Mouse (Mus musculus) lung, postnatal 14 days (tissue): ENCODE results near the gene Nfatc2.

ENCODE experiments used
- DNase-seq: peaks from one replicate; pipeline ENCODE4 v3.0.0; 2021

Gene Nfatc2

DNA sequence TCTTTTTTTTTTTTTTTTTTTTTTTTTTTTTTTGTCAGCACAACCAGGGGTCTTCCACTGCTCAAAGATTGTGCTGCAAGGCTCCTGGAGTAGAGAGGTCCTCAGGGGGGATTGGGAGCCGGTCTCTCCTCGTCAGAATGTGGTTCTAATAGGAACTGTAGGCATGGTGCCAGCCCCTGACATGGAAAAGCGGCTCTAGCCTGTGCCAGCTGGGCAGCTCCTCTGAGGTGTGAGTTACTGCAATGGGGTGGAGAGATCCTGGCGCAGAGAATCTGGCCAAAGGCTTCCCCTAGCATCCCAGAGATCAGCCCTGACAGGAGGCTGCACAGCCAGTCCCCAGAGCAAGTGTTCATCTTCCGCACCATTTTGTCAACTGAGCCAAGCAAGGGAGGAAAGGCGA is 120.8 kb downstream of the Nfatc2 start:
- DNase-seq, result no peak

DNA sequence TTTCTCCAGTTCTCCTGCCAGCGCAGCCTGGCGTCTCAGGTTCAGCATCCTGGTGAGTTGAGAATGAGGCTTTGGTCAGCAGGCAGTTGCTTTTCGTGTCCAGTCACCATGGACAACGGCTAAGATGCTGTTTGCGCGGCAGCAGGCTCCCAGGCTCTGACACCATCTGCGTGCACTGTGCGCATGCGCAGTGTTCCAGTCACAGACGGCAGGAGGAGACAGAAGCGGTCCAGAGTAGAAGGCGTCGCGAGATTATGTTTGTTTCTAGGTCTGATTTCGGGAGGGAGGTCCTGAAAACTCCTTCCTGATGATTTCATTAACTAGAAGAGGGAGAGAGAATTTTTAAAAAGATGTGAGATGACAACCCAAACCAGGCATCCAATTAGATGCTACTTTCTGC is 121.5 kb downstream of the Nfatc2 start:
- no peak for DNase-seq

DNA sequence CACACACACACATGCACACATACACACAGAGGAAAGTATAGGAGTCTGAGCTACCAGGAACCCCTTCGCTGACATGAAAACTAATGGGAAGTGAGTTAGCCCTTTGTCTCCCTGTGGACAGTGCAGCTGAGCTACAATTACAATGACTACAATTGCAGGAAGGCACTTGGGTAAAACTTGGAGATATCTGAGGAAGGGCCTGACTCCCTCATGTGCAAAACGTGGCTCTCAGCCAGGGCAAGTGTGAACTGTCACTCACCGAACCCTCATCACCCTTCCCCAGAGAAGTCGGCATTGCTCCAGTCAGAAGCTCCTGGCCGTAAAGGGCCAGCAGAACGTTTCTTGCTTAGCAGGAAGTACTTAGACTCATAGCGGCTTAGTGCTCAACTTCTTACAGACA is 123.0 kb downstream of the Nfatc2 start:
- peak; percentile 27 for DNase-seq

DNA sequence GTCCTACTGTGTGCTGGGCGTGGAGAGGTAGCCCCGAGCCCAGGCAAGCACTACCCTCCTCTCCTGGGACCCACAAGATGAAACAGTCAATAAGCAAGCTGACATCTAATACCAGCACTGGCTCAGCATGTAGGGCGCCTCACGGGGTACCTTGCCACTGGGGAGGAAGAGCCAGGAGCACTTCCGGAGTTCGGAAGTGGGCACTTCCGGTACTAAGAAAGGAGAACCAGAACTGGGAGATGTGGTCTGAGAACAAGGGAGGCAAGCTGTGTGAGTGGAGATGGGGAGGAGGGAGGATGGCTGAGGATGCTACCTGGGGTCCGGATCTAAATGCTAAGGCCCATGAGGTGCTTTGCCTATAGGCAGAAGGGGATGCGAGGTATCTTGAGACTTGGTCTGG is 128.0 kb downstream of the Nfatc2 start:
- no peak for DNase-seq

DNA sequence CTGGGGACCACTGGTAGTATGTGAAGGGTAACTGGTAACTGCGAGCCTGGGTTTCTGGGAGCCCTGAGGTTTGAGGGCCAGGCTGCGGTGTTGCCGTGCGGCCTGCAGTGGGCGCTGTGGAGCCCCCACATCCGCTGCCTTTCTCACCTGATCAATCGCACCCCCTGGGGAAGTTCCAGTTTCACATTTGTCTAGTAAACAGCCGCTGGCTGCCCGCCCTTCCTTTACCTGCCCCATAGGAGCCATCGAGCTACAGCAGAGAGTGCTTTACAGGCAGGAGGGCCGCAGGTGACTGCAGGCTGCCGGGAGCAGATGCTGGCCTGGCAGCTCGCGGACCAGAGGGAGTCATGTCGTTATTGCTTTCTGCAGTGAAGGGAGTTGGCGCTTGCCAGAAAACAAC is 128.6 kb downstream of the Nfatc2 start:
- peak; percentile 69 for DNase-seq

DNA sequence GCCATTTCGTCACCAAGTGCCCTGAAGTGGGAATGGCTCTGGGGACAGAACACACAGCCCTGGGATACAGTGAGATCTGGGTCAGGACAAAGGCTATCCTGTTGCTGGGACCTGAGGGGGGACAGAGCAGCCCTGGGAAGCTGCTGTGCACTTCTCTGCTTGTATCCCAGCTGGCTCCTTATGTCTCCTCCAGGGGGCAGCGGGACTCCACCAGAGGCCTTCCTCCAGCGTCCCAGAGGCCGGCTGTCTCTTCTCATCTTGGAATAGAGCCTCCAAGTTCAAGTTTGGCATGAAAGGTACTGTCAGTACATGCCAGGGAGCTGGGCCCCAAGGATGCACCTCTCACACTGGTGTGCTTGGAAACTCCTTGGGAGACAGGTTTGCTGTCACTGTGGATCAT is 132.4 kb downstream of the Nfatc2 start:
- peak; percentile 81 for DNase-seq

DNA sequence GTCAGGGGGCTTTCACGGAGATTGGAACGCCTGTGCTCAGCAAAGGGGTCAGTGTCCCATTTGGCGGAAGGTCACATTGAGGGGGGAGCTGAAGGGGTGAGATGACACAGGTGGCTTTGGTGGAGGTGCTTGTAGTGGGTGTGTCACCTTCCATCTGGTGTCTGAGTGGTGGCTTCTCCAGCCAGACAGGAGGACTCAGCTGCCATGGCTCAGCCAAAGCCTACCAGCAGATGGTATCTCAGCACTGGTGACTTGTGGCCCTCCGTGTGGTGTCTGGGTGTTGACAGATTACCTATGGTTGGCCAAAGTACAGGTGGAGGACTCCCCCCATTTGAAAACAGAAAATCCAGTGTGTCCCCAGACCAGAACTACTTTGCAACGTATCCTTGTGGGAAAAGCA is 134.3 kb downstream of the Nfatc2 start:
- no peak for DNase-seq

DNA sequence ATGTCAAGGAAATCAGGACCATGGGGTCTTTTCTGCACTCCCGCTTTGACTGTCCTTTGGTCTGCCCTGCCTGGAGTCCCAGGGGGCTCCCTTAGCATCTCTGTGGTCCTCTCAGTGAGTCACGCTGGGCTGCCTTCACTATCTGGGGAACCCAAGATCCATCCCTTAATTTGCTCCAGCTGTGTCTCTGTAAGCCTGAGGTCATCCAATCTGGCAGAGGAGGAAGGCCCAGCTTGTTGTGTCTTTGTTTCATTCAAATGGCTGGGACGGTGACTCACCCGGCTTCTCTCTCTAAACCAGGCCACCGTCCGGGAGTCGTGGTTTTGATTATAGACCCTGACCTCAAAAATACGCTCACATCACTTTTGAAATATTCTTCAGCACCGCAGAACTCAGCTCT is 135.4 kb downstream of the Nfatc2 start:
- peak; percentile 13 for DNase-seq

DNA sequence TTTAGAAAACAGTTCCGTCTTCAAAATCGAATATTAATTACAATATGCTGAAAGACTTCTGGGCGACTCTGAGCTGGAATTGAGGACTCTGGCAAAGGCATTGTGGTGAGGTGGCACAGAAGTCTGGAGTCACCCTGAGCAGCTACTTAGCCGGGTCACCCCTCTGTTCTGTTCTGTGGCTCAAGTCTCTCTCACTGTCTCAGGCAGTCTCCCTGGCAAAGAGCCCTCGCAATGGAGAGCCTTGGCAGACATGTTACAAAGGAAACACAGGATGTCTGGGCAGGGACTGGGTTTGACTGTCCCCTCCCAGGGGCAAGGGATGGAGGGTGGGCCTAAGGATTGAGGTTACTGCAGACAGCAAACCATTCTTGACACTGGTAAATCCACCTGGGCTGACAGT is 135.8 kb downstream of the Nfatc2 start:
- no peak for DNase-seq

DNA sequence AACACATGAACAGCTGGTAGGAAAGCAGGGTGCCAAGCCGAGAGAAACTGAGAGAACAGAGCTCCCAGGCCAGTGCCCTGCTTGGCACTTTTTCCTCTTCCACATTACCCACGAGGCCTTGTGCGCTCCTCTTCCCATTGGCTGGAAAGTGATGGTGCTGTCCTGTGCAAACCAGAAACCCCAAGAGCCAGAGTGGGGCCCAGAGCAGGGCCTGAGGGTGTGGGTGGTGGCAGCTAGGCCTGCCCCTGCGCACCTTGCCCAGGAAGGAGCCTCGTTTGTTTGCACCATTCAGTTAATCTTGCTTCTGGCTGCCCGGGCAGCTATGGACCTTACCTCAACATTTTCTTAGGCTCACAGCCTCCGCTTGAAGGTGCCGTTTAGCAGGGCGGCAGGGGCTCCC is 139.6 kb downstream of the Nfatc2 start:
- no peak for DNase-seq

DNA sequence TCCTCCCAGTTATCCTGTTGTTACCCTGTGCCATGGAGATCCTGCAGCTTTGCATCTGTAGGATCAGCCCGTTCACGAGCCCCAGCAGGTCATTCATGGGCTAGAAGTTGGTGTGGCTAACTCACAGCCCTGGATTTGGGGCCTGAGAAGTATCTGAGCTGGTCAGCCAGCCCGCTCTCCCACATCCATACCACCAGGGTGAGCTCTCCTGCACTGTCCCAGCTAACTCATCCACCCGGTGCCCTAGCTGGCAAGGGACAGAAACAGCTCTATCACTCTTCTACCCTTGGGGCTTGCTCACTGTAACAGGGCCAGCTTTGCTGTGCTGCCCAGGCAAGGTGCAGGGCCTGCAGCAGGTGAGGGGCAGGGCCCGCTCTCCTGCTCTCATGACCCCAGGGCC is 141.8 kb downstream of the Nfatc2 start:
- DNase-seq, result no peak

DNA sequence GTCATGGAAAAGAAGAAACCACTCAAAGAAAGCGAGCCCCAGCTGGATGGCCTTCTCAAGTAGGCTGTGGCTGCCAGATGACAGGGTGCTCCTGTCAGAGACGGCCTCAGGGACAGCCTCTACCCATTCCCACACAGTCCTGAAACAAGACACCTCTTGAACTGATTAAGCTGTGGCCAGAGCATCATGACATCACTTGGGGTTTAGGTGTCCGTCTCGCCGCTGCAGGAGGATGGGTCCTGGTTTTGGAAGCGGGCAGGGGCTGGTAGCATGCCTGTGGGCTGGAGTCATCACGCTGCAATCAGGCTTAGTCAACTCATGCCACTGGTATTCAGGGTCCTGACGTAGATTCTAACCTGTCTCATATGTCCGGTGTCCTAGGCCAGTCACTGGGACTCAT is 142.9 kb downstream of the Nfatc2 start:
- DNase-seq, result no peak

DNA sequence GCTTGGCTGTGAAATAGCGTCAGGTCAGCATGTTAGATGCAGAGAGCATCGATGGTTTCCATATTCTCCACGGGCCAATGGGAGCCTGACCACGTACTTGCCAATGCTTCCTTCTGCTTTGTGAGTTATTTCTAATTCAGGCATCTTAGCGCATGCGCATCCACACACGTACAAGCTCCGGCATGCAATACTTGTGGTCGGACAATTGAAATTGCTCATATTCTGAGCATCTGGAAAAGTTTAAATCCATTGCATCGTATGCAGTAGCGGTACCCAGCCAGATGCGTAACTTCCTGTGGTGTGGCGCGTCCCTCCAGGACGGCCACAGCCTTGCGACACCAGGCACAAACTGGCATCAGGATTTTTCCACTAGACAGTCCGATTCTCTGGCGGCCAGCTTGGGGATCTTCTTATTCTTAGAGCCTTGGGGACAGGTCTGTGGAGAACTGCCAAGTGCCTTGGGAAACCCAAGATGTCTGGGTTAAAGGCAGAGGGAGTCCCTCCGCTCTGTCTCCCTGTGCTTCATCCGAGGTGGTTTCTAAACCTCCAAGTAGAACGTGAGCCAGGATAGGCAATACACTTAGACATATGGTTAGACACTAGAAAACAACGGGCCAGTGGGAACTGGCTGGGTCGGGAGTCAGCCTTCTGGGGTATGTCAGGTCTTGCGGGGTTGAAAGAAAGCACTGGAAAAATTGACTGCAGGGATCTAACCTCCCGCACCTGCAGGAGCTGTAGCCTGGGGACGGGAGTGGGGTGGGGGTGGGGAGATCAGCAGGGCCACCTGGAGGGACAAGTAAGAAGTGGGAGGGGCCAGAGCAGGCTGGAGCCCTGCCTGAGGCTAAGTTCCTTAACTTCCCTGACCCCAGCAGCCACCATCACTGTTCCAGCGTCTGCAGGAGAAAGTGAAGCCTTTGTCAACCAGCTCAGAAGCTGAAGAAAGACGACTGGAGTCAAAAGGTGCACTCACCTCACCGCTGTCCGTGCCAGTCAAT is 149.4 kb downstream of the Nfatc2 start:
- no peak for DNase-seq

DNA sequence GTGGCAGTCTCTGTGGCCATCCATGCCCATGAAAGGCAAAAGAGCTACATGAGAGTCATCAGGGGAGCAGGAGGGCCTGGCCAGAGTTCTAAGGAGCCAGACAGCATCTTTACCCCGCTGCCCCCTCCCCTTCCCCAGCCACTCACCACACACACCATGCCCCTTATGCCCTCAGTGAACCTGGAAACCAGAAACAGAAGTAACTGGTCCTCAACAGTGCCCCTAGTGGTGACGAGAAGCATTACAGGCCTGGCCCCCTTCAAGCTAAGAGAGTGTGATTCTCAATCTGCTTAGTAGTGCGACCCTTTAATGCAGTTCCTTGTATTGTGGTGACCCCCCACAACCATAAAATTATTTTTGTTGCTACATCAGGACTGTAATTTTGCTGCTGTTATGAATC is 150.5 kb downstream of the Nfatc2 start:
- peak; percentile 37 for DNase-seq

DNA sequence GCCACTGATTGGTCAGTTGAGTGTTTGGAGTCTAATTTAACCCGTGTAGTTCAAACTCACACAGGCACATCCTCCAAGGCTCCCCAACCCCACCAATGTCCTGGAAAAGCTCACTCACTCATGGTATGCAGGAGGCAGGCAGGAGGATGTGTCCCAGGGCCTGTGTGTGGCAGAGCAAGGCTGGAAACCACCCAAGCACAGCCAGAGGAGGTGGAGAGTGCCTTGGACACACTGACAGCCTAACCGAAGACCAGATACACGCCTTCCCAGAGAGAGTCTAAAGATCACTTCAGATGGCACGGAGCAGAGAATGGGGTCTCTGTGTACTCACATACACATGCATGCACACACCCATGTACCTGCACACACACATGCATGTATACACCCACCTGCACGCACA is 153.4 kb downstream of the Nfatc2 start:
- DNase-seq, result no peak

DNA sequence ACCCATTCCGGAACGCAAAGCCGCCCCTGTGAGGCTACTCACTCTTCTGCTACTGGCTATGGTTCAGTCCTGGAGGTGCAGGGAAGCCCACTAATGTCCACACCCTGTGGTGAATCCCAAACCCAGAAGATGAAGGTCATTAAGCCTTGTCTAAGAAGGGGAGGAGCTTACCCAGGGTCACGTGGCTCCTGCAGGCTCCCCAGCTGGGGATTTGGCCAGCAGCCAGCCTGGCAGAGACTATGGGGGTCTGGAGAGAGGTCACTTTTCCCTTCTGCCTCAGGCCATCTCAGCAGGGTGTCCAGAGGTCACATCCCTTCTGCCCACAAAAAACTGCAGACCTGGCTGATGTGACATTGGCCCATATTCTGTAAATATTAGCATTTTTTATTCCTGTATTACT is 153.9 kb downstream of the Nfatc2 start:
- peak; percentile 17 for DNase-seq

DNA sequence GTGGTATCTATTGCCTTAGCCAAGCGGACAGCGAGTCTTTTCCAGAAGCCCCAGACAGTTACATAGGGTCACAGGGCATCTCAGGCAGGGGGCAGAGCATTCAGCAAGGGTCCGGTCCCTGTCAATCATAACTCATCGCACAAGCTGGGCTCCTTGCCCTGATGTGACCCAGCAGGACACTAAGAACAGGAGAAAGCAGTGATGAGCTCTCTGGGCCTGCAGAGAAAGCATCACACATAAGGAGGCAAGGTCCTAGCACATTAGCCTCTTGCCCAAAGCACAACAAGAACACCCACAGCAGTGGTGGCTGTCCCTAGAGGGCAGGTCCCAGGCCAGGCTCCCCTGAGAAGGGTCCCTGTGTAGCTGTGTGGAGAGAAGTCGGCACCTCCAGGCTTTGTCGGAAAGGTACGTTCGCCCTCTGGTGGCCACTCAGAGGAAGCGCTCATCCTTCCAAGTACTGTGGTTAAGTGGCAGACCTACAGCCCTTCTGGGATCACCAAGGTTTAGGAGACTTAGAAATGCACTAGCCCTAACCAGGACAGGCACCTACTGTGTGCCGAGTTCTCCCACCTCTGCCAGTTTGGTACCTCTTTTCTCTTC is 156.1 kb downstream of the Nfatc2 start:
- DNase-seq, result peak; percentile 69

DNA sequence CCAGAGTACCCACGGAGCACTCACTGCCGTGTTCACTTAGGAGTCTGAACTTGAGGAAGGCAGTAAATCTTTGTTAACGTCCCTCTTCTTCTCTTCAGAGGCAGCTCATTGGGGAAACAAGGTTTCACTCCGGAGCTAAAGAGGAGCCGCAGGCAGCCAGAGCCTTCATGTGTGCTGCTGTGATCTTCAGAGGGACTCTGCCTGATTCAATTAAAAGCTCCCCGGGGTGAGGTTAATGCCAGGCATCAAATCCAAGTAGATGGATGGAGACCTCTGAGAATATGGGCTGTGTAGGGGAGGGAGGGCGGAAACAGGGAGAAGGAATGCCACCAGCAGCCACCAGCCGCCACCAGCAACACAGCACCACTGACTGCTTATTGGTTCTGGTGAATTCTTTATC is 157.3 kb downstream of the Nfatc2 start:
- DNase-seq, result no peak

DNA sequence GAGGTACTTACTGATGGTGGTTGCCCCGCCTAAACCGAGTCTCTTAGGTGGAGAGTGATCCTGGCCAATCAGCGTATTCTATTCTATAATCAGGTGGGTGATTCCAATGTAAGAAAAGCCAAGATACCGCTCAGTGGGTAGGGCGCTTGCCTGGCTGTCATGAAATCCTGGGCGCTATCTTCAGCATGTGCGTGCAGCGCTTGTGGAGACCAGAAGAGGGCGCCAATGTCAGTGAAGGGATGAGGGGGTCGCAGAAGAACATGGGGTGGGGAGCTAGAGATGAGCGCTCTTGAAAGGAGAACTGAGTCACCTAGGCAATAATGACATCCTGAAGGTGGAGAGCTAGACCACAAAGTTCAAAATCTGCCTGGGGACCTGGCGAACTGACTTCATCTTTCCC is 160.0 kb downstream of the Nfatc2 start:
- no peak for DNase-seq

DNA sequence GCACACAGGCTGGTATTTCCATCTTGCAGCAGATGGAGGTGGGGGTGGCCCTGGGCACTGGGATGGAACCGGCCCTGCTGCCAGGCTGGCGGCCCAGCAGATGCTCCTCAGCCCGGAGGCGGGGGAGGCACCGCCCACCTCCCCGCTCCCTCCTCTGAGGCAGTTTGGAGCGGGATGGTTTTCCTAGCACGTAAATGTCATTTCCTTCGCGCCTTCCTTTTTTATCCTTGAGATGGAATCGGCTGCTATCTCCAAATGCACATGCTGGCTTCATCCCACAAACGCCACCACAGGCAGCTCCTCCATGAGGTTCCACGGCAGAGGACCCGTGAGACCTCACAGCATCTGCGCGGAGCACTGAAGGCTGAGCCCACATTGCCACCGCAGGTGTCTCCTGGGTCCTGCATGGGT is 160.5 kb downstream of the Nfatc2 start:
- DNase-seq, result no peak

DNA sequence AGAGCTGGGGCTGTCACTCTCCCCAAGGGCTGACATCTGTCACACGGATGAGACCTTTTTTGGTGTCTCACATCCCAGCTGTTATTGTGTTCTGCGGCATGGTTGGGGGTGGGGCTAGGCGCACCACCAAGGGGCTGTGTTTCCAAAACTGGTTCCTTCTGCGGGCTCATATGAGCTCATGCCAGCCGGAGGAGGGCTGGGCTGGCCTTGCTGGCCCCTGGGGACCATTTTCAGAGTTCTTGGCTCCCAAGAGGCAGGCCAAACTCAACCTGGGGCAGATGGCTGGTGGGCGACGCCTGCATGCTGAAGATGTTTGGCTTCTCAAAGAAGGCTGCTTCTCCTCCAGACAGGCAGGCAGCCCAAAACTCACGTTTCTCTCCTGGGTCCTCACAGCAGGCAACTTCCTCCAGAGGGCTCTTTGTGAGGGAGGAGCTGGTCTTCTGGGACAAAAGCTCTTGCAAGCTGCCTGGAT is 162.4 kb downstream of the Nfatc2 start:
- DNase-seq, result no peak

DNA sequence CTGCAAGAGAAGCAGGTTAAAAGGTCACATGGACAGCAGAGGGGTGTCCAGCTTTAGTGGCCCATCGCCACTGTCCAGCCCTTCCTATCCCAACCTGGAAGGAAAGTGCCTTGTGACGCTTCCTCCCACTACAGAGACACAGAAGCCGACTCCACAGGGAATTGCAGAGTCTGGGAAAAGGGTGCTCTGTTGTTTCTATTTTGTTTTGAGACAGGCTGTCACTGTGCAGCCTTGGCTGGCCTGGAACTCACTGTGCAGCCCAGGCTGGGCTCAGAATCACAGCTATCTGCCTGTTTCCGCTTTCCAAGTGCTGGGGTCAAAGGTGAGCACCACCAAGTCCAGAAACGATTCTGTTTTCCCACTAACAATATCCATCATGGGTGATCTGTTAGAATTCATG is 167.3 kb downstream of the Nfatc2 start:
- DNase-seq, result peak; percentile 14

DNA sequence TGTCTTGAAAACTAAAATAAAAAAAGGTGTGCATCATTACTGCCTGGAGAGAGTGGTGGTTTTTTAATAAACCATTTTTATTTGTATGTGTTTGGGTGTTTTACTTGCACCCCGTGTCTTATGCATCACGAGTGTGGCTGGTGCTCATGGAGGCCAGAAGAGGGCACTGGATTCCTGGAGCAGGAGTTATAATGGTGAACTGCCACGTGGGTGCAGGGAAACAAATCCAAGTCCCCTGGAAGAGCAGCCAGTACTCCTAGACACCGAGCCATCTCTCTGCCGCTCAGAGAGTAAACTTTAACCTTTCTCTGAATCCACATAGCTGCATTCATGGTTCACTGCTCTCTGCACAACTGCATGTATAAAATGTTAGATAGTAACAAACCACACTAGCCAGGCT is 168.1 kb downstream of the Nfatc2 start:
- no peak for DNase-seq

DNA sequence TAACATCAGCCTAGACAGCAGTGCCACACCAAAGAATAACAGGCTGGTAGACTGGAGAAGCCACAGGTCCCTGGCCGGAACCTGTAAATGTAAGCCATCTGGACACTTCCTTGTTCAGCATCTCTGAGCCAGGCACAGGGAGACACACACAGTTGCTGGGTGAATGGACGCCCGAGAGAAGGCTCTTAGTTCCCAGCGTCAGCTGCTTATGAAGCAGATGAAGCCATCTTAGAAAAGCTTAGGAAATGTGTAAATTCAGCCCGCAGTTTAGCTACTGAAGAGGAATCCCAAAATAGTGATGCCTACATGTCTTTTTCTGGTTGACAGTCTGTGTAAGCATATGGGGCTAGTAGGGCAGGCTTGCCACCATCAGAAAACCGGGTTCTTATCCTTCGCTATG is 169.1 kb downstream of the Nfatc2 start:
- no peak for DNase-seq
